In the genomic region with DNA sequence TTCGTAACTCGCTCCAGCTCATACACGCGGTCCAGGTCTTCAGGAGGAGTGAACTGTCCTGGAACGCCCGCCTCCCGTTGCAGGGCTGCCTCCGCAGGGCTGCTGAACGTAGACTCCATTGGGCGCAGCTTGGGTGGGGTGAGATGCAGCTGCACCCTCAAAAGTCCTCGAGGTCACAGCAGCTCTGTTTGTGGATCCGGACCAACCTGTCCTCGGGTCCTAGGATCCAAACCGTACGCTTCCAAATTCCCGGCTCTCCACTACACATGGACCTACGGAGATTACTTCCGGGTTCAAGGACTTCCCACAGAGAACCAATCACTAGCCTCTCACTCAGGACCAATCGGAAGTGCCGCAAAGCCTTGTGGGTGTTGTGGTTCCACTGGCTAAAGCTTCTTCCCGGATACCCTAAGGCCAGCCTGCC, we compare ENCODE assay signal across 8 mouse cellular contexts. TPM values are rescaled to one million over a fixed set of nuclear protein-coding genes. Genes with fewer than 3 reads are reported as not detected.
DNase-seq lines count a peak whose midpoint lies in the region; ATAC-seq lines count a peak whose summit lies in the region.

A gene (minus strand): TSS at position 295 of the 424 bp plus-strand sequence.

- peak; percentile 89 for ATAC-seq in megakaryocyte, adult 5-6 weeks (ENCODE audit: poor library complexity, severe bottlenecking)

- DNase-seq in adrenal gland, adult (ENCODE audit: inconsistent age in 2 of 2, low spot score in 1 of 2) = peak; percentile 84 to 93
- peak; percentile 96 for DNase-seq in embryo, embryonic 10 days (ENCODE audit: low spot score)
- DNase-seq in gastrocnemius, adult 8-10 months (ENCODE audit: low spot score in 2 of 2) = peak; percentile 68 to 72
- DNase-seq in hindlimb bud, embryonic 11.5 days (ENCODE audit: extremely low spot score, low read depth, low spot score) = peak; percentile 88
- DNase-seq in left cerebral cortex, adult 8-10 months (ENCODE audit: low spot score in 2 of 2) = peak; percentile 54 to 88
- peak; percentile 68 for DNase-seq in right cerebral cortex, postnatal 14 days
- peak; percentile 63 to 75 for DNase-seq in urinary bladder, postnatal 4 days (ENCODE audit: low spot score in 2 of 2)

RNA-seq across cellular contexts. Expression of the gene that starts here (rescaled TPM):
- total RNA-seq in gastrocnemius, adult 8-10 months (2022) = 1 to 10 TPM; 1.7 to 3.1 (median 2.5) TPM
- 10 to 100 TPM in 2 of 4 experiments, 1 to 10 TPM in 2; 9.5 to 12.0 (median 10.7) TPM for total RNA-seq in left cerebral cortex, adult 8-10 months (2022)
- total RNA-seq in megakaryocyte, adult 5-6 weeks (2015) = 5.2 and 6.5 TPM in 2 replicates
- 4.1 and 4.3 TPM in 2 replicates for total RNA-seq in megakaryocyte, adult 5-6 weeks (2017)

Comparison
In these comparisons a context has a peak if more than half of its experiments do, and no peak if none do; other contexts are left out.
1. Peak in every context shown above with its lines: DNase-seq and ATAC-seq.